Mouse (Mus musculus) stomach, postnatal 0 days (tissue): ENCODE results near the gene Acsl6.

Experiments used
- CTCF ChIP-seq: IDR thresholded peaks from 2 replicates; pipeline ENCODE4 v1.5.1; 2016; ENCODE audit warnings: antibody characterized with exemption, low read depth, mild to moderate bottlenecking, moderate library complexity
- EP300 ChIP-seq: optimal IDR thresholded peaks from 2 replicates; pipeline ENCODE3; 2016; ENCODE audit warnings: antibody characterized with exemption

DNA sequence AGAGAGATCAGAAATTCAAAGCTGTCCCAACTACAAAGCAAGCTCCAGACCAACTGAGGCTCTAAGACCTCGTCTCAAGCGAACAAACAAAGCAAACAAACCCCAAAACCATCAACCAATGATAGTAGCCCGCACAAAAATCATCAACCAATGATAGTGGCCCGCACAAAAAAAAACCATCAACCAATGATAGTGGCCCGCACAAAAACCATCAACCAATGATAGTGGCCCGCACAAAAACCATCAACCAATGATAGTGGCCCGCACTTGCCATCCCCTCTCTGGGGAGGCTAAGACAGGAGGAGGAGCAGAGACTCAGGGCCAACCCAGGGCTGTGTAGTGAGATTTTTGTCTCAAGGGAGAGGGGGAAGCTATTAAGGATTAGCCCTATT, 52.0 kb downstream of the Acsl6 start:
- TF ChIP-seq CTCF (no peak), EP300 (no peak)
